Mouse (Mus musculus) lung, postnatal 14 days (tissue): ENCODE data around the gene Gdnf.

Experiments used
- DNase-seq: peaks from one replicate; pipeline ENCODE4 v3.0.0; 2021

Gene Gdnf

DNA sequence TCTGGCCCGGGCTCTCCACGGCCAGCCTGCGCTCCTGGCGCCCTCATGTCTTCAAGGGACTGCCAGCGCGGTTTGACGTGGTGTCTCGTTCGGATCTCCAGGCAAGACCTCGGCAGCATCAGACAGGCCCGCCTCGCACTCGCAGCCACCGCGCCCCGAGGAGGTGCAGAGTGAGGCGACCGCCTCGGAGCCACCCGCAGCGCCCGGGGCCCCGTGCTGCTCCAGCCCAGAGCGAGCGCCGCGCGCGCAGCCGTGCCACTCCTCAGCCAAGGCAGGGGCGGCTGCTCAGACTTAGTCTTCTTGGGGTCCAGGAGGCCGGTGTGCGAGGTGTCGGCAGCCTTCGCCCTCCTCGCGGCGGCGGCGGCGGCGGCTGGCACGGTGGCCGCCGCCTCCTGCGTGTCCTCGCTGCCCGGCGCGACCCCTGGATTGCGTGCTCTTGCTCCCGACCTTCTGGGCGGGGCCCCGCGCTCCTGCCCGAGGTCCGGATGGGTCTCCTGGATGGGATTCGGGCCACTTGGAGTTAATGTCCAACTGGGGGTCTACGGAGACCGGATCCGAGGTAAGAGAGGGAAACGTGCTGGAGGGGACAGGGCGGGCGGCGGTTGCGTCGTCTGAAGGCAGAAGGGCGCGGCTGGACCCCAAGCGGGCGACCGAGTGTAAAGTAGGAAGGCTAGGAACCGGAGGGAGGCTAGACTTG is at the start of gene Gdnf:
TSS of gene Gdnf (plus strand) at position 291 of the 697 bp plus-strand sequence.
- DNase-seq, result peak; percentile 16

DNA sequence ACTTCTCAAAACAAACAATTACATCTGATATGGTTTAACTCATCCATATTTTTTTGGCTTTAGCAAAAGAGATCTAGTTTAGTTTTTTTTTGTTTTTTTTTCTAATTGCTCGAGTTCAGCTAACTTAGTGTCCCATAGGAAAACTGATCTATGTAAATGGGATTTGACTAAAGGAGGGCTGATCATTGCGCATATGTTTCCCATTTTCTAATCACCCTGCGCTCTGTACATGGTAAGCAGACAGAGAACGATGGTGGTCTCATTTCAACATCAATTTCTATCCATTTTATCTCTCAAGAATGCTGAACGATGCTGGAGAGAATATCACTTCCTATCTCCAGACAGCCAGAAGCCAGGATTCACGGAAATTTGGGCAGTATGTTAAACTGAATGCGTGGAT is 43.5 kb upstream of the Gdnf start:
- DNase-seq, result no peak

DNA sequence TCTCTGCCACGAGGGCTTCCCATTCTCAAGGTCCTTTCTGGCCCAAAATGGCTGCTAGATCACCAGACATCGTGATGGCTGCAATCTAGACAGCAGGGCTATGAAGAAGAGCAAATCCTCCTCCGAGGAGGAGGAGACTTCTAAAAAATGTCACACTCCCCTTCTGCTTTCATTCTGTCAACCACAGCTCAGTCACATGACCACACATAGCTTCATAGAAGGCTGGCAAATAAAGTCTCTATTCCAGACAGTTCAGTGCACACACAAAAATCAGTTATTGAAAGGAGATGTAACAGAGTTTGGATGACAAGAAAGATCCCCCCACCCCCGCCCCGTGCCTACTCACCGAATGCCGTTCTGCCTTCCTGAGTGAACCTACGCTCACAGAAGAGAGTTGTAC is 37.7 kb upstream of the Gdnf start:
- no peak for DNase-seq

DNA sequence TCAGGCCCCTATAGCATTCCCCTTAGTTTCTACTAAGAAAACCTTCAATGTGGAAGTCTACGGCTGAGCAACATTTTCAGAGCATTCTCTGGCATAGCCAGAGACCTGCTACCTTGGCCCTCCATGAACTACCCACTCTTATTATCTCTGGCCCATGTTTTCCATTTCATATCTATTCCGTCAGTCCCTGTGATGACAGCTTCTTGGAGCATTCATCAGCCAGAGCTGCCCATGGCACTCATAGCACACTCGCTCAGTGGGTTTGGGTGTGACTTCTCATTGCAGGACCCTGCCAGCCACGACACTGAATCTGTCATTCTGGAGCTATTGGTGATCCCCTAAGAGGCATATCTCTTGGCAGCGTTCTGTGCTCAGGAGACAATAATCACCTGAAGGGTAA is 29.1 kb upstream of the Gdnf start:
- DNase-seq, result no peak

DNA sequence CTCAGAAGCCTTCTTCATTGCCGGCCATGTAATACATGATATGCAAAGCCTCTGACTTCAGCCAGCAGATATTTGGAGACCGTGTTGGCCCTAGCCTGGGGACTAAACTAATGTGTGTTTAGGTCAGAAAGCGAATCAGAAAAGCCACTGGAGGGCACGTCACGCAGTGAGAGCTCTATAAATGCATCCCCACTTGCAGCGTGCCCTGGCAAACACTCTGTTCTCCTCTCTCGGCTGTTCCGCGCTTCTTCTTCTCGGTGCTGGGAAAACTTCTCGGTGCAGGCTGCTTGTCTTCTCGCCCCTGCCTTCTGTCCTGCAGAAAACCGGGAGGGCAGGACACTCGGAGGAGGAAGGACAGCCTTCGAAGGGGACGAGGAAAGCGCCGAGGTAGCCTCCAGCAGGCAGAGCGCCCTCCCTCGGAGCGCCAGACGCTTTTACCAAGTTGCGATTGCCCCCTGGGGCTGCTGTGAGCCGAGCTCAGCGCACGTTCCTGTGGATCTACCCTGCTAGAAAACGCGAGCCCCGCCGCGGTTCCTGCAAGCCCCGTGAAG is 730 bp upstream of the Gdnf start:
- peak; percentile 36 for DNase-seq

DNA sequence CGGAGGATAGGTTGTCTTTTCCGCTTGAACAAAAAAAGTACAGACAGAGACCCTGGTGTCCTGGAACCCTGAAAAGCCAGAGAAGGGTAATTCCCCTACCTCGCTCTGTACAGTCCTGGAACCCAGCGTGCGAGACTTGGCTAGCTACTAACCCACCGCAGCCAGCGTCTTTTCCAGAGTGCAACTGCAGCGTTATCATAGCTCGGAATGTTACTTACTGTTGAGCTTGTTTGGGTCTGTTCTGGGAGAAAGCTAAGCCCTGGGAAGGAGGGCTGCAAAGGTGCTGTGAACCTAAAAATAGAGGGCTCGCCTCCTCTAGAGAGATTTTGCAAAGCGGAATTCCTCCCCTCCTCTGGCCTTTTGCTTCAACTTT is 593 bp downstream of the Gdnf start:
- DNase-seq, result no peak

DNA sequence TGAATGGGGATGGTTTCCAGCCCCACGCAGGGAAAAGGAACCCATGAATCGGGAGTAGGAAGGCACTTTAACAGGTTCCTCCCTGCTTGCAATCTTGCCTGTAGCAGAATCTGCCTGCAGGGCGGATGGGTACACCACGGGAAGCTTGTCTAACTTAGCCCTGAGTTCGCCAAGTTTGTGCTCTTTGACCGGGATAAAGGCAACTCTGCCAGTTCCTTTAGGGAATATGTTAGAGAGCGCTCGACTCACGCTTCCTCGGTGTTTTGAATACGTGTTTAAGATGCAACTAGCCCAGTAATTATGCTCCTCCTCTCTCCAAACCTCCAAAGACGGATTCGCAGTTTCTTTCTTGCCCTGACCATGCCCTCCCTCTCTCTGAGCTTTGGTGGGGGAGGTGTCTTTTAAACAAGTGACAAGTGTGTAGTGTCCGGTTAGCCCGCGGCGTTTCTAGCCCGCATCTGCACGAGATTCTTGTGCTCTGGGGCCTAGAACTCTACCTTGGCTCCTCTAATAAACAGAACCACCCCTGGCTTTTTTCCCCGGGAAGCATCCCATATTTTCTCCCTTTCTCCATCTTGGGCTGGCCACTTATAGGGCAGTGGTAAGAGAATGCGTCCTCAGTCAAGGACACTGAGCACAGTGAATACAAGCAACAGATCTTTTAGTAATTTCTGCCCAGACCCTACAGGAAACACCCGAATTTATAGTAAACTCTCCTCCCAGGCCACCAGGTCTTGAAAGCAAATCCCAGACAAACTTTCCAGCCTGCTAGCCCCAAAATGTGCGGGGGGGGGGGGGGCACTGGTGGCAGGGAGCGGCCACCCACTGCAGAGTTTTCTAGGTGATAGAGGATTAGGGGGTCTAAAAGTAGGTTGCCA is 1.4 kb downstream of the Gdnf start:
- DNase-seq, result no peak

DNA sequence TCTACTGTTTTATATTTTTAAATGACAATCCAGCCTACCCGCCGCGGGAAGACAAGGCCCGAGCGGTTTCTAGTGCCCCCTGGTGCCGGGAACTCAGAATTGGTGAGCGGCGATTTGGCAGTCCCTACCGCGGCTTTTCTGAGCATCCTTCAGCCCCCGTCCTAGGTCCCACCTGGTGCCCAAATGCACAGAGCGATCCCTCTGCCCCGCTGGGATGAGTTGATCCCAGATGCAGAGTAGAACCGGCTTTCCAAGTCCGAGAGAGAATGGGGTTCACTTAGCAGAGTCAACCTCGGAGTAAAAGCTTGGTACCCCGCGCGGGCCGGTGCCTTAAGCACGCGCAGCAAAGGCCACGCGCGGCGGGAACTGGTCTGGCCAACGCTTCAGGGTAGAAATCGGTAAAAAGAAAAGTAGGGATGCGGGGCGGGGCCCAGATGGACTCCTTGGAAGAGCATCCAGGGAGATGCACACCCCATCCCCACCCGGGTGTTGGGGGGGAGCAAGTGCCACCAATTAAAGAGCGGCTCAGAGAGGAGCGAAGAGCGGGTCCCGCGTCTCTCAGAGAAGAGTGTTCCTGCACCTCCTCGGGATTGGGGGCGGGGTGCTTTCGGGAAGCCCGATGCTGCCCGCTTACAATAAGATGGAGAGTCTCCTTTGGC is 2.4 kb downstream of the Gdnf start:
- peak; percentile 83 for DNase-seq

DNA sequence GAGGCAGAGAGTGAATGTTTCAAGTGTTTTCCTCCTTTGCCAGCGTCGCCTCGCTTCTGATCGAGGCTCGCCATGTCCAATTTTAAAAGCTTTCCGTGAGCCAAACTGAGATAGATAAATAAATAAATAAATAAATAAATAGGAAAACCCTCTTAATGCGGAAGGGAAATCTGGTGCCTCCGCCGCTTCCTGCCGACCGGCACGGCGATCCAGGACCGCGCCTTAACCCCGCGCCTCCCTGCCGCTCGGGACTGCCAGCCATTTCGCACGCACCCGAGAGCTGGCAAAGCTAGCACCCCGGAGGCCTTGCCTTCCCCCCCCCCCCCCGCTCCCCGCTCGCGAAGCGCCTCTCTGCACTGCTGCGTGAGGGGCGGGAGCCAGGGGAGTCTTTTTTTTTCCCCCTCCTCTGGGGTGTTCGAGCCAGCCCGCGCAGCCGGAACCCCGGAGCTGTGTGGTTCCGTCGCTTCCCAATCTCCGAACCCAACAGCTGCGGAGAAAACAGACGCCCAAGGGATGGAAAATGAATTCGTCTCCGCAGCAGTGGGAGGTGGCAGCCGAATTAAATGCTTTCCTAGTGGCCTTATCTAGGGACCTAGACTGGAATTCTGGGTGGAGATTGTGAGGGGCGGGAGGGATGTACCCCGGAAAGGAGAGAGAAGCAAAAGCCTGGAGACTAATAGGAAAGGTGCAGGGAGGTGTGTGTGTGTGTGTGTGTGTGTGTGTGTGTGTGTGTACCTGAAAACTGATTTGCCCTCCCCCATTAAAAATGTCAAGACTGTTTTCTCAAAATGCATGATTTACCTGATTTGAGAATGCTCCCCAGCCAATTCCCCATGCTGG is 3.1 kb downstream of the Gdnf start:
- DNase-seq, result peak; percentile 17

DNA sequence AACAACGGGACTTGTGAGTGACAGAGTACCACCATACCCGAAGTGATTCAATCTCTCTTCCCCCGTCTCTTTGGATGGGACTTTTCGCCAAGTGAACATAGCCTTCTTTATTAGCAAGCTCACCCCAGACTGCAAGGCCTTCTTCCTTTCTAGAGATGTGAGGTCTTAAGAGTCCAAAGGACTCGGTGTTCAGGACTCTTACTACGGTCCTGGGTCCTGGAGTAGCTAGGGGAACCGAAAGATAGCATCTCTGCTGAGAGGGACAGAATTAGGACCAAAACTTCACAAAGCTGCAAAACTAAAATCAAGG is 3.7 kb downstream of the Gdnf start:
- DNase-seq, result no peak

DNA sequence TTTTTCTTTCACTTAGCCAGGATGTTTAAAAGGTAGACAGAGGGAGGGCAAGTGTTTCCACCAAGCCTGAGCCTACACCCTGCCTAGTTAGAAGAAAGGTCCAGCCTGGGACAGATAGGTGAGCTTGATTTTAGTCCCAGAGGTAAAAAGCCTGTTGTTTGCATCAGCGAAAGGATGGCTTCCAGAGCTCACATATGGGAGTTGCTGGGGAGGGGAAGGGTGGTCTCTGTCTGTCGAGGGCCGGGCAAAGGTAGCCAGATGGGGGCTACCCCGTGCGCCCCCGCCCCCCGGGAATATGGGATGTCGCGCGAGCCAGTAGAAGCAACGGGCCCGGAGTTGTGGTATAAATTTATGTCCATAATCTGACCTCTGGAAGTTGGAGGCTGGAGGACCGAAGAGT is 4.3 kb downstream of the Gdnf start:
- no peak for DNase-seq

DNA sequence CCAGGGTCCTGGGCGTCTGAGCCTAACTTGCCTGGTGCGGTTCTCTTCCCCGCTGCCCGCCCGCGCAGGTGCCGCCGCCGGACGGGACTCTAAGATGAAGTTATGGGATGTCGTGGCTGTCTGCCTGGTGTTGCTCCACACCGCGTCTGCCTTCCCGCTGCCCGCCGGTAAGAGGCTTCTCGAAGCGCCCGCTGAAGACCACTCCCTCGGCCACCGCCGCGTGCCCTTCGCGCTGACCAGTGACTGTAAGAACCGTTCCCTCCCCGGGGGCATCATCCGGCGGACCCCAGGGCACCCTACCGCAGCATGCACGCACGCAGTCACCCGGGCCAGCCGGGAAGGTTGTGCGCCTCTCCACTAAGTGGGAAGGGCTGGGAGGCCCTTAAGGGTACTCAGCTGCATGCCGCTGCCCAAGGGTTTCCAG is 4.9 kb downstream of the Gdnf start:
- peak; percentile 17 for DNase-seq

DNA sequence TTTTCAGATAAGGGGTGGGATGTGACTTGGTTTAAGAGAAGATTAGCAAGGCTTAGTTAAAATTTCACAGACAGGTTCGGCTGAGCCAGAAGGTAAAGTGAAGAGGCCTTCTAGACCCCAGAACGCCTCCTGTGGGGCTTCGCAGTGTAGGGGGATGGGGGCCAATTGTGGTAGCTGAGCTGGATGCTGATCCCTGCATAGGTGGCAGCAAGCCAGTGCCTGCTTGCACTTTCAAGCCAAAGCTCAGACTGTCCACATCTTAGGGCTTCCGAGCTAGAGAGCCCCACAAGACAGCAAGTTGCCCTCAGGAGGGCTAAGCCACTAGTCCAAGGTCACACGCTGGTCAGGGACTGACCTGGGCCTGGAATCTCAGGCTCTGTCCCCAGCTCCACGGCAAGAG is 13.2 kb downstream of the Gdnf start:
- DNase-seq, result no peak

DNA sequence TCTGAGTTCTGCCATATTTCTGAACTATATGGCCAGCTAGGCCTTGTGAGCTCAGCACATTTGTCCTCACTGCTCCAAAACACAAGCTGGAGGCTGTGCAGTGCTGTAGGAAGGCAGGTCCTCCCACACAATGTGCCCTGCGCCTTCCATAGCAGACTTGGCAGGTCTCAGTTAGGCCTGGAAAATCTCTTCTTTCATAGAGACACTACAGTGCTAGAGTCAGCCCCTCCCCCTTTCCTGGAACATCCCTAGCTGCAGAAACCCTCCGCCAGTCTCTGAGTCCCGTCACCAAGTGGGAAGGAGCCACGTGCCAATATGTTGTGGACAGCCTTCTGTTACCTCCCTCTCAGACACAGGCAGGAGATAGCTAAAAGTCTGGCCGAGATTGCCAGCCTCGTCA is 14.9 kb downstream of the Gdnf start:
- no peak for DNase-seq

DNA sequence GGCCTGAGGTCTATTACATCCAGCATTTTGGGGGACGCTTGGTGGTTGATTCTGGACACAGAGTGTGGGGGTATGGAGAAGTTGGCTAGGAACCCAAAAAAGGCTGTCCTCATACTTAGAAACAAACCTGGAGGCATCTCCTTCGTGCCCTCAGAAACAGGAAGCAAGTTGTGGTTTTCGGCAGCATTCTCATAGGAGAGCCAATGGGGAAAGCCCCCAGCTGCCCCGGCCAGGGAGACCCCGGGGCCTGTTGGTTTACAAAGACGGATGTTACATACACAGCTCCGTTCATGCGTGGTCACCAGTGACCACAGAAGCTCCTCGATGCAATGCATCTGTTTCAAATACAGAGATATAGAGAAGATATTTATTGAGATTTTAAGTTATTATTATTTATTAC is 24.8 kb downstream of the Gdnf start:
- no peak for DNase-seq

DNA sequence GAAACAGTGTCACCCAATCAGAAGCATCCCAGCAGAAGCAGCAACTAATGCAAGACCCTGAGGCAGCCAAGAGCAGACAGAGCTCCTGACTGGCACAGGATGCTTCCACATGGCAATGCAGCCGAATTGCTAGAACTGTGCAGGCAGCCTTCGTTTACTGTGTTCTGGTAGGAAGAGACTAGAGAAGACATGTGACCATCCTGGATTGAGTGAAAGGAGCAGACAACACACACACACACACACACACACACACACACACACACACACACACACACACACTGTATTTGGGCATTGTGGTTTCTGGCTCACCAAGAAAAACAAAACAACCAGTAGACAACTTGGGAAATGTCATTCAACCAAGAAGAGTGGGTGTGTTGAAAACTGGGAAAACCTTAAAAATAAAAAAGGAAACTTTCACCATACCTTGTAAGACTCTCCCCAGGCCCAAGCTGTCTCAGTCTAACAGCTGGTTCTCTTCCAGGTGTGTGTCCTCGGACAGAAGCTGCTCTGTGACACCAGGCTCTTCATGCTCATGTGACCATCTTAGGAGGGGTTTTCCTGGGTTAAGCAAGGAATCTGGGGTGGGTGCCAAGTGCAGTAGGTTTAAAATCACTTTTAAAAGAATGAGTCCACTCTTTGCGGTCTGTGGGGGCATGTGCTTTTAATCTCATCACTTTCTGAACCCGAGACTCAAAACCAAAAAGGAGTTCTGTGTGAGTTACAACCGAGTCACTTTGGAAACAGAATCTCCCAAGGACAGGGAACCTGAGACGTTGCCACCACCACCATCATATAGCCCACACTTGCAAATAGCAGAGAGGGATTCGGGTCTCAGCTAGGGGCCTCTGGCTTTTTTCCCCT is 27.6 kb downstream of the Gdnf start:
- DNase-seq, result no peak

DNA sequence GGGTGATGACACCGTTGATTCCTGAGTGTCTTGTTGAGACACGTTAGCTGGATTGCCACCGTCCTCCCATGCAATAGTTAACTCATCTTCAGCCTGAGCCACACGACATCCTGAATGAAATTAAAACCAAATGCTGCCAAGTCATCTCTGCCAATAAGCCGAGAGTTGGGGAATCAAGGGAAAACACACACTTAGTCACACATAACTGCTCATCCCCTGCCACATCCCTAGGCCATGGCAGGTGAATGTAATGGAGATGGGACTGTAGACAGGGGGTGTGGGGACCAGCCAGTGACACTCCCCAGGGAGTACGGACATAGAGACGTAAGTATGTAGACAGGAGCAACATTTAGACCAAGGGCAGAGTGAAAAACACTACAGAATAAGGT is 28.3 kb downstream of the Gdnf start:
- no peak for DNase-seq

DNA sequence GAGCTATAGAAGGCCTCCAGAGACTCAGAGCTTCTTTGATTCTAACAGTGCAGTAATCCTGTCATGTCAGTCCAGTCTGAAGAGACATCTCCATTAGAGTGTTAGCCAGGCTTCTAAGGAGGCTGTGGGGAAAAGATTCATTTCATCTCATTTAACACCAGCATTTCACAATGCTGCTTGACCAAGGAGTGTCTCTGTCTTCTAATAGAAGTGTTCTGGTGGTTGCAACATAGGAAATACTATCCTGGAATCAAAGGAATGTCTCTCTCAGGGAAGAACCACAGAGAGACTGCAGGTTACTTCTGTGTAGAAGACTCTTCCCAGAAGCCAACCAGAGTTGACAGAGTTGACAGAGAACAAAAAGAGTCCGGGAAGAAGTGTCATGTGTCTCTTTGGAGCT is 31.0 kb downstream of the Gdnf start:
- no peak for DNase-seq

DNA sequence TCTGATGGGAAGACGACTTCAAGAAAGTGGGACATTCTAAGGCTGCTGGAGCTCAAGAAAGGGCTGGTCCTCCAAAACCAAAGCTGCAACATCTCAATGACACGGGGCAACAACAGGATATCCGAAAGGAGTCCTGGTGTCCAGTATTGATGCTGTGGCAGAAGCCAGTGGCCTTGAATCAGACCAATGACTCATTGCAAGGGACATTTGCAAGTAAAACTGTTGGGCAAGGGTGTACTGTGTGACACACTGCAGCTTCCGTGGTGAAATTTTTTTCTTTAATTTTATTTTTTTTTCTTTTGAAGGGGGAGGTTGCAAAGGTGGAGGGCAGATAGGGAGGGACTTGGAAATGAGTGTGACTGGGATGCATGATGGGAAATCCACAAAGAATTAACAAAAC is 31.8 kb downstream of the Gdnf start:
- DNase-seq, result no peak

DNA sequence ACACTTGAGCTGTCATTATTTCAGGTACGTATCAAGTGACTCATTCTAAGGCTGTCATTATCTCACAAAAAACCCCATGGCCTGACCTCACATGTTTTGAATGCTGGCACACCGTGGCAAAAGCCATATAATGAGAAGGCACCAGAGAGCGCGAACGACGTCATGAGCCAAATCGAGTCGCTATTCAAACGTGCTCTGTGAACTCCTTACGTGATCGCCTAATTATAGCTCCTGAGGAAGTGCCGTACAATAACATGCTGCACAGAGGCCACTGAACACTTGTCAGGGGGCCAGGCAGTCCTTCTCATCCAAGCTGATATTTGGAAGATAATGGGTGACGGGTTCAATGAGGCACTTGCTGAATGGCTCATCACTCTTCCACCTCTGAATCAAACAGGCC is 46.8 kb downstream of the Gdnf start:
- DNase-seq, result peak; percentile 5

DNA sequence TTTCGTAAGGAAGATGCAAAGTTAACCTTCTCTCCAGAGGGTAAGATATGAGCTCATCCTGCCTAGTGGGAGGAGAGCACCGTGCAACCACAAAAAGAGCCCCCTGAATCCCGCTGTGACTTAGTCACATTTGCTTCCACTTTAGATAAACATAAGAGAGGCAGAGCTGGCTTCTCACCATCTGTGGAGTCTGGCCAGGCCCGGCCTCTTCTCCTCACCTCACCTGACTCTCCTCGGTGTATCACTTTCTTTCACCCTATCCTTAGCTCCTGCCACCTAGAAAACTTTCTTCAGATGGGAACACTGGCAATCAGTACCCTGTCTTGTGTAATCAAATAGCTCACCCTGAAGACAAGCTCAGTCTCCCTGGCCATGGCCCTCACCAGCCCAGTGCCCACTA is 48.2 kb downstream of the Gdnf start:
- DNase-seq, result no peak

DNA sequence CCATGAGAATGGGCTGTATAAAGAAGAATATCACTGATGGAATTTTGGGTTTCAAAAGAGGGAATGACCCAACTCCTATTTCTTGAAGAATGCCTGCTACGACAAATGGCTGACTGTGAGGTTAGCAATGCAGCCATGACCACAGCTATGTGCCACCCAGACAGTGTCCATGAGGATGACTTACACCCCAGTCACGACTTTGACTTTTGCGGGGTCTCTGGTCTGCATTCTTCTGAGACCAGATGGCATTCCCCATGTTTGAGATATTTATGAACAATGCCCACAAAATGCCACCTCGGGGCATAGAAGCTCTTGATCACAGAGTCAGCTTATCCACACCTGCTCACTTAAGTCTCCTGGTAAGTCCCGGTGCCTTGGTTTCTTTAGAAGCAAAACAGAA is 52.2 kb downstream of the Gdnf start:
- no peak for DNase-seq
